Mouse (Mus musculus): ENCODE measurements around the gene Ninl. TPM values are rescaled to one million over a fixed set of nuclear protein-coding genes. Genes with fewer than 3 reads are reported as not detected.

Ninl gene
- polyA plus RNA-seq, 1 experiment, result 4.5 TPM

DNA sequence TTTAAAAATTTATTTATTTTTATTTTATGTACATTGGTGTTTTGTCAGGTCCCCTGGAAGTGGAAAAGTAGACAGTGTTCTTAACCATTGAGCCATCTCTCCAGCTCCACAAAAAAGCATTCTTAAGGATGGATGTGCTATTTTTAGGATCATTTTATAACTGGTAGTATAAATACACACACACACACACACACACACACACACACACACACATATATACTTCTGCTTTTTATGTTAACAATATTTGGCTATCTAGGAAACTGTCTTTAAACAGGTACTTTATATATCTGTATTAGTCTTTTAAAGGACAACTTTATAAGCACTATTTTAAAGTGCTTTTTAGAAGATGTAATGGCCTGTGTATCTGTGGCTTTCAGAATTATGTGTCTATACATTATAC is 57.1 kb downstream of the Ninl start:
- Histone ChIP-seq H3ac (ENCODE audit: control insufficient read depth, insufficient read length, low read depth) (no peak overlapping the region), H3K4me3 (ENCODE audit: insufficient read depth, poor library complexity, severe bottlenecking) (no peak overlapping the region)
- TF ChIP-seq CEBPB (IDR thresholded peaks at IDR 0.05; ENCODE audit: low read depth) (no peak), MYOG (IDR thresholded peaks at IDR 0.05; ENCODE audit: control insufficient read depth, extremely low read depth, insufficient read length) (no peak), FOSL1 (IDR thresholded peaks at IDR 0.05; ENCODE audit: insufficient read depth, low read length, poor library complexity, severe bottlenecking) (no peak), MAX (IDR thresholded peaks at IDR 0.05) (no peak), USF1 (IDR thresholded peaks at IDR 0.05; ENCODE audit: low read depth) (no peak), MYOD1 (IDR thresholded peaks at IDR 0.05; ENCODE audit: control insufficient read depth, insufficient read length, low read depth) (no peak), CTCF (IDR thresholded peaks at IDR 0.05; ENCODE audit: control insufficient read depth, insufficient read depth, insufficient read length) (no peak)

DNA sequence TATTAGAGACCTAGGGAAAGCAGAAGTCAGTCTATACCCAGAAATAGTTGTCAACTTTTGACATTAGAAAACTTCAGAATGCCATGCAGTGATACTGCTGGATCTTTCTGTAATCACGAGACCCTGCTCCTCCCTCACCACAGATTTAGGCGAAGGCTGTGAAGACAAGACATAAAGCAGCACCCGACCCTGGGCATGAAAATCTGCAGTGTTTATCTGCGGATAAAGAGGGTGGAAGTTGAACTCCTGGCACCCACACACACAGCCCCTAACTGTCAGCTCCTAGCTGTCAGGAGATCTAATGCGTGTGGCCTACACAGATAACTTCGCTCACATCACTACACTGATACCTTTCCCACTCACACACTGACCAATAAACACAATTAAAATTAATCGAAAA is 57.7 kb downstream of the Ninl start:
- Histone ChIP-seq H3ac (ENCODE audit: control insufficient read depth, insufficient read length, low read depth) (no peak overlapping the region), H3K36me3 (ENCODE audit: control insufficient read depth, insufficient read depth) (peaks cover 9% of the 10 kb centered on the region), H3K79me2 (ENCODE audit: control insufficient read depth, insufficient read depth) (peaks cover 44% of the 10 kb centered on the region), H3K79me3 (ENCODE audit: low read depth) (peaks cover 7% of the 10 kb centered on the region), H3K27me3 (ENCODE audit: control insufficient read depth, insufficient read depth, insufficient read length) (no peaks in the 10 kb centered on the region), H3K4me3 (ENCODE audit: insufficient read depth, poor library complexity, severe bottlenecking) (no peak overlapping the region)
- no peak for TF ChIP-seq CTCF (IDR thresholded peaks at IDR 0.05; ENCODE audit: control insufficient read depth, insufficient read depth, insufficient read length)
- TF ChIP-seq MAX (IDR thresholded peaks at IDR 0.05), result no peak
- TF ChIP-seq MYOG (IDR thresholded peaks at IDR 0.05; ENCODE audit: control insufficient read depth, extremely low read depth, insufficient read length), result no peak
- TF ChIP-seq USF1 (IDR thresholded peaks at IDR 0.05; ENCODE audit: low read depth), result no peak
- TF ChIP-seq MYOD1 (IDR thresholded peaks at IDR 0.05; ENCODE audit: control insufficient read depth, insufficient read length, low read depth), result no peak

More for the DNA sequence above, 57.1 kb downstream of the Ninl start:
- H3K36me3 ChIP-seq (ENCODE audit: control insufficient read depth, insufficient read depth), result peaks cover 9% of the 10 kb centered on the region
- no peaks in the 10 kb centered on the region for H3K27me3 ChIP-seq (ENCODE audit: control insufficient read depth, insufficient read depth, insufficient read length)
- peaks cover 44% of the 10 kb centered on the region for H3K79me2 ChIP-seq (ENCODE audit: control insufficient read depth, insufficient read depth)
- H3K79me3 ChIP-seq (ENCODE audit: low read depth), result peaks cover 7% of the 10 kb centered on the region

DNA sequence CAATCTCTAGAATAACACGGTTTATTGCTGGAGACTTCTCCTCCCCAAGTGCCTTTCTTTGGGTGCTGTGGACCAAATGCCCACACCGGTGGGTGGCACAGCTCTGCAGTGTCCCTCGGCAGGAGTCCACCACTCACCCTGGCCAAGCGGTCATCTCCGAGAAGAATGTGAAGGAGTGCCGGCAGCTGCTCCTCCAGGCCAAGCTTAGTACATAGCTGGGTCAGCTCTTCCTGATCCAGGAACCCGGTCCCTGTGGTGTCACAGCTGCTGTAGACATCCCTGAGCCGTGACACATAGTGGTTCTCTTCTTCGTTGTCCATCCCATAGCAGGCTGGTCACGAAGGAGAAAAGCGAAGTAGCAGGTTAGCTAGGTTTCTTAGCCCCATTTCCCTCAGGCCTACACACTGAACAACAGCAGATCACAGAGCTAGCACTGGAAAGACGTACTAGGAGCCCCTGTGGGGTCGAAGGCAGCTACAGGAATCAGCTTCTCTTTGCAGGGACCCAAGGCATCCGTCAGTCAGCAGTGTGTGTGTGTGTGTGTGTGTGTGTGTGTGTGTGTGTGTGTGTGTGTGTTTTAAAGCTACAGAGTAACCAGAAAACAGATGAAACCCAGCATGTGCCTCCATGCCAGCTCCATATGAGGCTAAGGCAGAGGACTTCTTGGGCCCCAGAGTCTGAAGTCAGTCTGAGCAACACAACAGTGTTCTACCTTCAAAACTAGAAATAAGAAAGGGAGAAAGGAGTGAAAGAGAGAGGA is 59.1 kb downstream of the Ninl start:
- H3K36me3 ChIP-seq (ENCODE audit: control insufficient read depth, insufficient read depth), result peaks cover 9% of the 10 kb centered on the region
- no peak overlapping the region for H3ac ChIP-seq (ENCODE audit: control insufficient read depth, insufficient read length, low read depth)
- no peaks in the 10 kb centered on the region for H3K27me3 ChIP-seq (ENCODE audit: control insufficient read depth, insufficient read depth, insufficient read length)
- H3K4me3 ChIP-seq (ENCODE audit: insufficient read depth, poor library complexity, severe bottlenecking), result no peak overlapping the region
- no peak for TF ChIP-seq FOSL1 (IDR thresholded peaks at IDR 0.05; ENCODE audit: insufficient read depth, low read length, poor library complexity, severe bottlenecking)
- no peak for TF ChIP-seq CEBPB (IDR thresholded peaks at IDR 0.05; ENCODE audit: low read depth)
- TF ChIP-seq MYOD1 (IDR thresholded peaks at IDR 0.05; ENCODE audit: control insufficient read depth, insufficient read length, low read depth), result no peak
- TF ChIP-seq MAX (IDR thresholded peaks at IDR 0.05), result no peak
- no peak for TF ChIP-seq MYOG (IDR thresholded peaks at IDR 0.05; ENCODE audit: control insufficient read depth, extremely low read depth, insufficient read length)
- TF ChIP-seq USF1 (IDR thresholded peaks at IDR 0.05; ENCODE audit: low read depth), result no peak
- TF ChIP-seq CTCF (IDR thresholded peaks at IDR 0.05; ENCODE audit: control insufficient read depth, insufficient read depth, insufficient read length), result no peak
- peaks cover 7% of the 10 kb centered on the region for H3K79me3 ChIP-seq (ENCODE audit: low read depth)
- H3K79me2 ChIP-seq (ENCODE audit: control insufficient read depth, insufficient read depth), result peaks cover 30% of the 10 kb centered on the region

DNA sequence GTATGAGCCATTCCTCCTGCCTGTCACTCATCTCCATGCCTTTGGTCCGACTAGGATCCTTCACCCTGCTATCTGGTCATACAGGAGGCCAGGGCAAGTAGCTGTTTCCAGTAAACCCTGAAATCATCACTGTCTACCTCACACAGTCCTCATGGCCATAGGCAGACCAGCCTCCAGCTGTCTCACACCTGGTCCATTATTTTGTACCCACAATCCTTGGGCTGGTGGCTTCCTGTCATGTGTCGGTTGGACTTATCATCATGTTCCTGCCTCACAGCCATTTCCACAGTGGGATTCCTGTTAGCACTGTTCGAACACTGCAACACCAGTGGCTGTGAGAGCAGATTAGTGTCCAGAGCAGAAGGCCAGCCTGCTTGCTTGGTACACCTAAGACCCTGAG is 60.4 kb downstream of the Ninl start:
- Histone ChIP-seq H3K36me3 (ENCODE audit: control insufficient read depth, insufficient read depth) (peaks cover 12% of the 10 kb centered on the region), H3K4me3 (ENCODE audit: insufficient read depth, poor library complexity, severe bottlenecking) (no peak overlapping the region), H3ac (ENCODE audit: control insufficient read depth, insufficient read length, low read depth) (no peak overlapping the region), H3K27me3 (ENCODE audit: control insufficient read depth, insufficient read depth, insufficient read length) (no peaks in the 10 kb centered on the region), H3K79me3 (ENCODE audit: low read depth) (peaks cover 3% of the 10 kb centered on the region), H3K79me2 (ENCODE audit: control insufficient read depth, insufficient read depth) (peaks cover 22% of the 10 kb centered on the region)
- TF ChIP-seq CEBPB (IDR thresholded peaks at IDR 0.05; ENCODE audit: low read depth) (no peak), MAX (IDR thresholded peaks at IDR 0.05) (no peak), USF1 (IDR thresholded peaks at IDR 0.05; ENCODE audit: low read depth) (no peak), MYOD1 (IDR thresholded peaks at IDR 0.05; ENCODE audit: control insufficient read depth, insufficient read length, low read depth) (no peak), FOSL1 (IDR thresholded peaks at IDR 0.05; ENCODE audit: insufficient read depth, low read length, poor library complexity, severe bottlenecking) (no peak), MYOG (IDR thresholded peaks at IDR 0.05; ENCODE audit: control insufficient read depth, extremely low read depth, insufficient read length) (no peak), CTCF (IDR thresholded peaks at IDR 0.05; ENCODE audit: control insufficient read depth, insufficient read depth, insufficient read length) (no peak)

DNA sequence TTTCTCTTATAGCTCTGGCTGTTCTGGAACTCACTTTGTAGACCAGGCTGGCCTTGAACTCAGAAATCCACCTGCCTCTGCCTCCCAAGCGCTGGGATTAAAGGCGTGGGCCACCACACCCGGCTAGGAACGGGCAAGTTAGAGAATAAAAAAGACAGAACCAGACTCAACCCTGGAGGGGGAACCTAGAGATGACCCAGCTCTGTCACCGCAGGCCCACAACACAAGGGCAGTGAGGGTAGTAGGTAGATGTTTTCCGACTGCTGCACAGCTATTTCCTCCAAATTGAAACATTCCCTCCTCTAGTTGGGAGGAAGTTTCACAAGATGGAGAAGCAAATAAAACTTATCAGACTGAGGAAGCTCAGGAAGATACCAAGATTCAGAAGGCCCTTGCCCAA is 61.5 kb downstream of the Ninl start:
- Histone ChIP-seq H3K36me3 (ENCODE audit: control insufficient read depth, insufficient read depth) (peaks cover 16% of the 10 kb centered on the region), H3ac (ENCODE audit: control insufficient read depth, insufficient read length, low read depth) (no peak overlapping the region), H3K4me3 (ENCODE audit: insufficient read depth, poor library complexity, severe bottlenecking) (no peak overlapping the region), H3K27me3 (ENCODE audit: control insufficient read depth, insufficient read depth, insufficient read length) (no peaks in the 10 kb centered on the region), H3K79me3 (ENCODE audit: low read depth) (no peaks in the 10 kb centered on the region), H3K79me2 (ENCODE audit: control insufficient read depth, insufficient read depth) (peaks cover 16% of the 10 kb centered on the region)
- TF ChIP-seq CEBPB (IDR thresholded peaks at IDR 0.05; ENCODE audit: low read depth) (no peak), FOSL1 (IDR thresholded peaks at IDR 0.05; ENCODE audit: insufficient read depth, low read length, poor library complexity, severe bottlenecking) (no peak), CTCF (IDR thresholded peaks at IDR 0.05; ENCODE audit: control insufficient read depth, insufficient read depth, insufficient read length) (no peak), MYOG (IDR thresholded peaks at IDR 0.05; ENCODE audit: control insufficient read depth, extremely low read depth, insufficient read length) (no peak), USF1 (IDR thresholded peaks at IDR 0.05; ENCODE audit: low read depth) (no peak), MAX (IDR thresholded peaks at IDR 0.05) (no peak), MYOD1 (IDR thresholded peaks at IDR 0.05; ENCODE audit: control insufficient read depth, insufficient read length, low read depth) (no peak)
